Mouse (Mus musculus): ENCODE data around the gene Opa3. TPM values are rescaled to one million over a fixed set of nuclear protein-coding genes. Genes with fewer than 3 reads are reported as not detected.
A peak's percentile ranks its signal among the peaks of the same experiment; 100 is the strongest.

Opa3 gene
- total and polyA plus RNA-seq, 3 experiments = 8.4 to 15.2 (median 14.2) TPM

- ATAC-seq (ENCODE audit: extremely low read depth, insufficient number of reproducible peaks, low FRiP score, poor library complexity, severe bottlenecking) = no peak
- peaks cover 76% of the 10 kb centered on the region for H3K4me1 ChIP-seq (ENCODE audit: insufficient read depth, low read depth, low read length)
- peaks cover 70% of the 10 kb centered on the region for H3K36me3 ChIP-seq (replicated peaks)
Measured at GRCm38 (mm10) chr7:19267051-19267450, 38.9 kb downstream of the Opa3 start.

GRCm38 (mm10) chr7:19268993-19269681 is 41.0 kb downstream of the Opa3 start:
- no peak for ATAC-seq (ENCODE audit: extremely low read depth, insufficient number of reproducible peaks, low FRiP score, poor library complexity, severe bottlenecking)
- DNase-seq (ENCODE audit: low spot score) = no peak
- H3K36me3 ChIP-seq (replicated peaks) = peaks cover 49% of the 10 kb centered on the region
- peak overlapping the region; percentile 77 for H3K4me3 ChIP-seq (ENCODE audit: low read depth, low read length)
- H3K27me3 ChIP-seq (ENCODE audit: insufficient read depth, low read length) = no peaks in the 10 kb centered on the region
- no peaks in the 10 kb centered on the region for H3K9me3 ChIP-seq (replicated peaks)
- no peak for TF ChIP-seq TAL1 (conservative IDR thresholded peaks at IDR 0.05; ENCODE audit: low read depth, low read length)
- no peak for TF ChIP-seq CTCF (IDR thresholded peaks at IDR 0.05; ENCODE audit: low read depth, low read length)
- TF ChIP-seq GATA2 (IDR thresholded peaks at IDR 0.05; ENCODE audit: borderline replicate concordance, low read depth, low read length) = no peak
- TF ChIP-seq POLR2AphosphoS5 (IDR thresholded peaks at IDR 0.05; ENCODE audit: insufficient replicate concordance, low read depth, low read length) = no peak
- no peak for TF ChIP-seq GATA1 (IDR thresholded peaks at IDR 0.05; ENCODE audit: borderline replicate concordance, low read length)
- peaks cover 68% of the 10 kb centered on the region for H3K4me1 ChIP-seq (ENCODE audit: insufficient read depth, low read depth, low read length)

More at GRCm38 (mm10) chr7:19267051-19267450, 38.9 kb downstream of the Opa3 start:
- no peak for DNase-seq (ENCODE audit: low spot score)
- TF ChIP-seq TAL1 (conservative IDR thresholded peaks at IDR 0.05; ENCODE audit: low read depth, low read length) = no peak
- TF ChIP-seq GATA2 (IDR thresholded peaks at IDR 0.05; ENCODE audit: borderline replicate concordance, low read depth, low read length) = no peak
- no peak for TF ChIP-seq GATA1 (IDR thresholded peaks at IDR 0.05; ENCODE audit: borderline replicate concordance, low read length)
- no peak for TF ChIP-seq CTCF (IDR thresholded peaks at IDR 0.05; ENCODE audit: low read depth, low read length)
- TF ChIP-seq POLR2AphosphoS5 (IDR thresholded peaks at IDR 0.05; ENCODE audit: insufficient replicate concordance, low read depth, low read length) = no peak
- no peaks in the 10 kb centered on the region for H3K9me3 ChIP-seq (replicated peaks)
- no peaks in the 10 kb centered on the region for H3K27me3 ChIP-seq (ENCODE audit: insufficient read depth, low read length)
- peak overlapping the region; percentile 59; the same call in 1 of the 2 replicates for H3K4me3 ChIP-seq (ENCODE audit: low read depth, low read length)

GRCm38 (mm10) chr7:19269721-19270441 is 41.7 kb downstream of the Opa3 start:
- TF ChIP-seq CTCF (IDR thresholded peaks at IDR 0.05; ENCODE audit: low read depth, low read length) = no peak
- no peak for TF ChIP-seq TAL1 (conservative IDR thresholded peaks at IDR 0.05; ENCODE audit: low read depth, low read length)
- TF ChIP-seq GATA2 (IDR thresholded peaks at IDR 0.05; ENCODE audit: borderline replicate concordance, low read depth, low read length) = no peak
- TF ChIP-seq GATA1 (IDR thresholded peaks at IDR 0.05; ENCODE audit: borderline replicate concordance, low read length) = no peak
- TF ChIP-seq POLR2AphosphoS5 (IDR thresholded peaks at IDR 0.05; ENCODE audit: insufficient replicate concordance, low read depth, low read length) = no peak
- DNase-seq (ENCODE audit: low spot score) (peak; percentile 81), ATAC-seq (ENCODE audit: extremely low read depth, insufficient number of reproducible peaks, low FRiP score, poor library complexity, severe bottlenecking) (peak; percentile 9; the same call in 1 of the 2 replicates)
- Histone ChIP-seq H3K4me3 (ENCODE audit: low read depth, low read length) (peak overlapping the region; percentile 77), H3K9me3 (replicated peaks) (no peaks in the 10 kb centered on the region), H3K4me1 (ENCODE audit: insufficient read depth, low read depth, low read length) (peaks cover 65% of the 10 kb centered on the region), H3K36me3 (replicated peaks) (peaks cover 42% of the 10 kb centered on the region), H3K27me3 (ENCODE audit: insufficient read depth, low read length) (no peaks in the 10 kb centered on the region)

GRCm38 (mm10) chr7:19270509-19271237 is 42.5 kb downstream of the Opa3 start:
- DNase-seq (ENCODE audit: low spot score) (no peak), ATAC-seq (ENCODE audit: extremely low read depth, insufficient number of reproducible peaks, low FRiP score, poor library complexity, severe bottlenecking) (no peak)
- TF ChIP-seq GATA2 (IDR thresholded peaks at IDR 0.05; ENCODE audit: borderline replicate concordance, low read depth, low read length) (no peak), GATA1 (IDR thresholded peaks at IDR 0.05; ENCODE audit: borderline replicate concordance, low read length) (no peak), POLR2AphosphoS5 (IDR thresholded peaks at IDR 0.05; ENCODE audit: insufficient replicate concordance, low read depth, low read length) (no peak), CTCF (IDR thresholded peaks at IDR 0.05; ENCODE audit: low read depth, low read length) (no peak), TAL1 (conservative IDR thresholded peaks at IDR 0.05; ENCODE audit: low read depth, low read length) (no peak)
- Histone ChIP-seq H3K36me3 (replicated peaks) (peaks cover 35% of the 10 kb centered on the region), H3K27me3 (ENCODE audit: insufficient read depth, low read length) (no peaks in the 10 kb centered on the region), H3K9me3 (replicated peaks) (no peaks in the 10 kb centered on the region), H3K4me3 (ENCODE audit: low read depth, low read length) (peak overlapping the region; percentile 77), H3K4me1 (ENCODE audit: insufficient read depth, low read depth, low read length) (peaks cover 57% of the 10 kb centered on the region)

- no peak for TF ChIP-seq CTCF (IDR thresholded peaks at IDR 0.05; ENCODE audit: low read depth, low read length)
- TF ChIP-seq POLR2AphosphoS5 (IDR thresholded peaks at IDR 0.05; ENCODE audit: insufficient replicate concordance, low read depth, low read length) = 0 out of 2 replicates have a peak, but pooled peaks have one; percentile 69
- Histone ChIP-seq H3K4me3 (ENCODE audit: low read depth, low read length) (peak within 1 kb of the TSS; percentile 77), H3K27me3 (ENCODE audit: insufficient read depth, low read length) (no peaks in the 10 kb centered on the region), H3K36me3 (replicated peaks) (peaks cover 28% of the 10 kb centered on the region), H3K9me3 (replicated peaks) (no peaks in the 10 kb centered on the region), H3K4me1 (ENCODE audit: insufficient read depth, low read depth, low read length) (peaks cover 49% of the 10 kb centered on the region)
- DNase-seq (ENCODE audit: low spot score) (peak; percentile 69), ATAC-seq (ENCODE audit: extremely low read depth, insufficient number of reproducible peaks, low FRiP score, poor library complexity, severe bottlenecking) (peak; percentile 17)
Measured at GRCm38 (mm10) chr7:19271238-19272172, 43.4 kb downstream of the Opa3 start, which contains the start of gene Vasp. TSS of gene Vasp (minus strand) at chr7:19271817.
